Mouse (Mus musculus) CH12.LX (cell line): Measurements from ENCODE around the gene Scnn1a.

Source experiments
- CHD2 ChIP-seq: IDR thresholded peaks from 2 replicates; pipeline ENCODE4 v1.6.1; 2011; ENCODE audit warnings: low read length, improper control_type of control experiment
- CTCF ChIP-seq, 2 experiments: IDR thresholded peaks in 1 of 2; conservative IDR thresholded peaks in 1 of 2; 2 replicates each; pipeline ENCODE4 v1.5.1; 2011 to 2012; ENCODE audit warnings: low read depth in 2 of 2, low read length in 2 of 2, improper control_type of control experiment in 1 of 2, inconsistent platforms in 1 of 2, mild to moderate bottlenecking in 1 of 2, moderate library complexity in 1 of 2
- MAZ ChIP-seq: IDR thresholded peaks from 2 replicates; pipeline ENCODE4 v1.6.1; 2012; ENCODE audit warnings: low read depth, mild to moderate bottlenecking, inconsistent platforms, low read length, improper control_type of control experiment, moderate library complexity
- NRF1 ChIP-seq: IDR thresholded peaks from 2 replicates; pipeline ENCODE4 v1.6.1; 2014; ENCODE audit warnings: low read depth, mild to moderate bottlenecking, inconsistent platforms, low read length, improper control_type of control experiment, moderate library complexity
- POLR2A ChIP-seq: IDR thresholded peaks from 2 replicates; pipeline ENCODE4 v1.6.1; 2011; ENCODE audit warnings: low read depth, mild to moderate bottlenecking, improper control_type of control experiment, low read length
- POLR2AphosphoS2 ChIP-seq: IDR thresholded peaks from 2 replicates; pipeline ENCODE4 v1.6.1; 2011; ENCODE audit warnings: low read depth, low read length, improper control_type of control experiment
- RAD21 ChIP-seq: IDR thresholded peaks from 2 replicates; pipeline ENCODE4 v1.6.1; 2011; ENCODE audit warnings: low read depth, mild to moderate bottlenecking, low read length, improper control_type of control experiment, moderate library complexity
- SIN3A ChIP-seq: IDR thresholded peaks from 2 replicates; pipeline ENCODE4 v1.6.1; 2012; ENCODE audit warnings: low read length, improper control_type of control experiment, inconsistent platforms
- SMC3 ChIP-seq: IDR thresholded peaks from 2 replicates; pipeline ENCODE4 v1.6.1; 2011; ENCODE audit warnings: low read depth, low read length, improper control_type of control experiment
- TCF12 ChIP-seq: IDR thresholded peaks from 2 replicates; pipeline ENCODE4 v1.6.1; 2014; ENCODE audit warnings: low read depth, mild to moderate bottlenecking, inconsistent platforms, low read length, improper control_type of control experiment
- USF1 ChIP-seq: IDR thresholded peaks from 2 replicates; pipeline ENCODE4 v1.6.1; 2014; ENCODE audit warnings: low read depth, mild to moderate bottlenecking, inconsistent platforms, low read length, improper control_type of control experiment
- ZC3H11A ChIP-seq: IDR thresholded peaks from 2 replicates; pipeline ENCODE4 v1.6.1; 2012; ENCODE audit warnings: low read depth, mild to moderate bottlenecking, inconsistent platforms, low read length, improper control_type of control experiment

- TF ChIP-seq ZC3H11A: no peak
- no peak for TF ChIP-seq CTCF (conservative IDR thresholded peaks at IDR 0.05 in 1 of 2, IDR thresholded peaks at IDR 0.05 in 1 of 2; ENCODE audit: low read depth in 2 of 2, low read length in 2 of 2)
- no peak for TF ChIP-seq SIN3A
- no peak for TF ChIP-seq TCF12
- no peak for TF ChIP-seq POLR2A
- no peak for TF ChIP-seq USF1
- TF ChIP-seq MAZ: no peak
- TF ChIP-seq RAD21: no peak
- no peak for TF ChIP-seq CHD2
- no peak for TF ChIP-seq SMC3
- TF ChIP-seq NRF1: no peak
- no peak for TF ChIP-seq POLR2AphosphoS2
Observed at GRCm38 (mm10) chr6:125365522-125365921, 45.1 kb downstream of the Scnn1a start.
